ENCODE assay signal across 7 mouse cellular contexts in the genomic region with DNA sequence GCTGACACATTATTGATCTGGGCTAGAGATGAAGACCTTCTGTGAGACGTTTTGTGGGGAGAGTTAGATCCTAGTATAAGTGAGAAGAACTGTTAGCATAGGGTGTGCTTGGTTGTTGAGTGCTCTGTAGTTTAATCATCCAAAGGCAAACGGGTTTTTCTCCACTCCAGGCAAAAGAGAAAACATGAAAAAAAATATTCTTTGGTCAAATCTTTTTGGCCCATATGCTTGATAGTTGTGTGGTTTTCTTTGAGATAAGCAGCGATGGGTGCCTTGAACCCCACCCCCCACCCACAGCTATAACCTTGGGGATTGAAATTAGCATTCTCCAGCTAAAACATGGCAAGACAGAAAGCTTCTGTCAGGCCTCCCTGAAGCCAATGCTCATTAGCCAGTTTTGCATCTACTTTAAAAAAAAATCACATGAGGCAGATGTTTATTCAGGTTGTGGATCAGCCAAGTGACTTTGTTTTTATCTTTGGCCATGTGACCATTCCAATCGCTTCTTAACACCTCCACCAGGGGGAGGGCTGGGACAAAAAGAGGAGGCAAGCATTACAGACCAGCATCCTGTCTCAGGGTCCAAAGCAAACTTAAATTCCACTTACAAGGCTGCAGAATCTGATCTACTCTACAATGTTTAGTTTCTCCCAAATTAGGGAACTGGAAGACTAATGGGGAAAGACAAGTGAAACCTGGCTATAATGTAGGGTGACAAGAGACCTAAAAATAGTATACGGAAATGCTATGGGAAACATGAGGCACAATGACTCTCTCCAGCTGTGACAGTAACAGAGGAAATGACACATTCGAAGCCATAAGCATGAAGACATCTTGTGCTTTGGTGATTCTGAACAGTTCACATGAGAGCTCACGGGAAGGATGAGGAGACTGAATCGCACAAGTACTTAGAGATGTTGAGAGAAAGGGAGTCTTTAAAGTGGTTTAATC. TPM values are rescaled to one million over a fixed set of nuclear protein-coding genes. Genes with fewer than 3 reads are reported as not detected.
DNase-seq lines count a peak whose midpoint lies in the region; ATAC-seq lines count a peak whose summit lies in the region.

No protein-coding gene starts in this region.

- peak; percentile 74 for ATAC-seq in liver, embryonic 13.5 days (ENCODE audit: low read depth)

- peak; percentile 32 for DNase-seq in ovary, postnatal 36 days (ENCODE audit: low spot score)
- no peak for DNase-seq in ovary, adult 18-20 months (ENCODE audit: low spot score)
- peak; percentile 3 for DNase-seq in WW6 (ENCODE audit: low read depth, low spot score)
- peak; percentile 16 for DNase-seq in embryonic facial prominence, embryonic 10.5 days (ENCODE audit: low spot score)
- DNase-seq in liver, embryonic 13.5 days: peak; percentile 48
- DNase-seq in thymus, postnatal 14 days: peak; percentile 9
- no peak for DNase-seq in cerebellum, adult 18-20 months

- H3K4me1 ChIP-seq in embryonic facial prominence, embryonic 10.5 days: no peaks in the 10 kb centered on the region
- peaks cover 10% of the 10 kb centered on the region; the same call in 1 of the 2 replicates for H3K4me1 ChIP-seq in liver, embryonic 13.5 days (replicated peaks)

- 0 out of 2 replicates have a peak overlapping the region, but pooled peaks have one; percentile 4 for H3K4me2 ChIP-seq in liver, embryonic 13.5 days

- no peak overlapping the region for H3K9ac ChIP-seq in liver, embryonic 13.5 days

- H3K27ac ChIP-seq in embryonic facial prominence, embryonic 10.5 days (replicated peaks): no peak overlapping the region
- no peak overlapping the region for H3K27ac ChIP-seq in liver, embryonic 13.5 days

- no peaks in the 10 kb centered on the region for H3K9me3 ChIP-seq in embryonic facial prominence, embryonic 10.5 days
- H3K9me3 ChIP-seq in liver, embryonic 13.5 days (replicated peaks): no peaks in the 10 kb centered on the region

- H3K27me3 ChIP-seq in embryonic facial prominence, embryonic 10.5 days (replicated peaks; ENCODE audit: low read depth, poor library complexity, severe bottlenecking): no peaks in the 10 kb centered on the region
- H3K27me3 ChIP-seq in liver, embryonic 13.5 days: no peaks in the 10 kb centered on the region

- H3K4me3 ChIP-seq in embryonic facial prominence, embryonic 10.5 days: no peak overlapping the region
- H3K4me3 ChIP-seq in liver, embryonic 13.5 days (replicated peaks): no peak overlapping the region

- H3K36me3 ChIP-seq in embryonic facial prominence, embryonic 10.5 days (replicated peaks): no peaks in the 10 kb centered on the region
- H3K36me3 ChIP-seq in liver, embryonic 13.5 days: no peaks in the 10 kb centered on the region

- 66% methylated on average over 8 of the region's 8 CpGs for WGBS in embryonic facial prominence, embryonic 10.5 days
- 34% methylated on average over 8 of the region's 8 CpGs for WGBS in liver, embryonic 13.5 days (ENCODE audit: insufficient replicate concordance)

RNA-seq across cellular contexts. Expression of a gene that starts 18.6 kb away (rescaled TPM):
- polyA plus RNA-seq in embryonic facial prominence, embryonic 10.5 days (2016; fragmentation: Nextera tagmentation; extraction: Ambion mirVana): 0.09 TPM in 1 of 2 replicates, not detected in the other
- polyA plus RNA-seq in liver, embryonic 13.5 days (2015; fragmentation: Nextera tagmentation; extraction: Ambion mirVana): 0.07 and 0.14 TPM in 2 replicates

Comparison
In these comparisons a context has a peak if more than half of its experiments do, and no peak if none do; other contexts are left out.
1. DNase-seq: peak in ovary, postnatal 36 days (single experiment), WW6 (single experiment), embryonic facial prominence, embryonic 10.5 days (single experiment), liver, embryonic 13.5 days (single experiment) and thymus, postnatal 14 days (single experiment); none in ovary, adult 18-20 months (single experiment) and cerebellum, adult 18-20 months (0 of 2).